Mouse (Mus musculus): ENCODE data around the gene Ltbp2. TPM values are rescaled to one million over a fixed set of nuclear protein-coding genes. Genes with fewer than 3 reads are reported as not detected.

Gene Ltbp2
- polyA plus RNA-seq, 1 experiment from 2014 or later = 0.08 TPM

GRCm38 (mm10) chr12:84864801-84865200 is 11.5 kb downstream of the Ltbp2 start:
- Histone ChIP-seq H3K27me3 (ENCODE audit: control insufficient read depth, insufficient read depth, low read length) (no peaks in the 10 kb centered on the region), H3K36me3 (ENCODE audit: control insufficient read depth, insufficient read depth, low read length) (no peaks in the 10 kb centered on the region), H3K9ac (ENCODE audit: low read depth, low read length) (no peak overlapping the region), H3K4me1 (ENCODE audit: control insufficient read depth, insufficient read depth, low read length) (no peaks in the 10 kb centered on the region), H3K4me3 (ENCODE audit: low read length) (no peak overlapping the region), H3K4me2 (replicated peaks; ENCODE audit: low read depth, low read length) (no peak overlapping the region), H3K27ac (ENCODE audit: low read depth, low read length) (no peak overlapping the region), H3K9me3 (ENCODE audit: control insufficient read depth, low read length) (no peaks in the 10 kb centered on the region)
- WGBS = 60% methylated on average over 7 of the region's 7 CpGs
- no peak for ATAC-seq (ENCODE audit: low FRiP score, low TSS enrichment)

DNA sequence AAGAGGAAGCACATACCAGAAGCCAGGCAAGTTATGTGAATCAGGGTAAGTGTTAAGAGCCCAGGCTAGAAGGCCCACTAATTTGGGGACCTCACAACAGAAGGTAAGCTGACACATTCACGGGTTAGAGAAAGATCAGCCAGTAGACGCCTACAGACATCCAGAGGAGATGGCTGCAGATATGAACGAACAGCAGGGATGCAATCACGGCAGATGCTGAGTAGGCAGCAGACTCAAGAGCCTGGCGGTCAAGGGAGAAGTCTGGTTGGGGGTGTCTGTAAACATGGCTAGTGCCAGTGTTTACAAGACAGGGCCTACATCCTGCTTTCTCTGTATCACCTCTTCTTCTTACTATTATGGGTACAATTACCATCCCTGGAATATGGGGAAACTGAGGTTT is 13.1 kb downstream of the Ltbp2 start:
- H3K36me3 ChIP-seq (ENCODE audit: control insufficient read depth, insufficient read depth, low read length) = no peaks in the 10 kb centered on the region
- H3K4me1 ChIP-seq (ENCODE audit: control insufficient read depth, insufficient read depth, low read length) = no peaks in the 10 kb centered on the region
- H3K27me3 ChIP-seq (ENCODE audit: control insufficient read depth, insufficient read depth, low read length) = no peaks in the 10 kb centered on the region
- ATAC-seq (ENCODE audit: low FRiP score, low TSS enrichment) = no peak
- H3K4me2 ChIP-seq (replicated peaks; ENCODE audit: low read depth, low read length) = no peak overlapping the region
- no peak overlapping the region for H3K4me3 ChIP-seq (ENCODE audit: low read length)
- no peak overlapping the region for H3K9ac ChIP-seq (ENCODE audit: low read depth, low read length)
- H3K27ac ChIP-seq (ENCODE audit: low read depth, low read length) = no peak overlapping the region
- no peaks in the 10 kb centered on the region for H3K9me3 ChIP-seq (ENCODE audit: control insufficient read depth, low read length)
- WGBS = 93% methylated on average over 5 of the region's 5 CpGs

GRCm38 (mm10) chr12:84862136-84862910 is 14.0 kb downstream of the Ltbp2 start:
- H3K27ac ChIP-seq (ENCODE audit: low read depth, low read length) = no peak overlapping the region
- H3K9me3 ChIP-seq (ENCODE audit: control insufficient read depth, low read length) = no peaks in the 10 kb centered on the region
- H3K36me3 ChIP-seq (ENCODE audit: control insufficient read depth, insufficient read depth, low read length) = no peaks in the 10 kb centered on the region
- H3K4me1 ChIP-seq (ENCODE audit: control insufficient read depth, insufficient read depth, low read length) = no peaks in the 10 kb centered on the region
- no peak overlapping the region for H3K4me2 ChIP-seq (replicated peaks; ENCODE audit: low read depth, low read length)
- no peak overlapping the region for H3K4me3 ChIP-seq (ENCODE audit: low read length)
- WGBS = 68% methylated on average over 14 of the region's 14 CpGs
- ATAC-seq (ENCODE audit: low FRiP score, low TSS enrichment) = no peak
- H3K27me3 ChIP-seq (ENCODE audit: control insufficient read depth, insufficient read depth, low read length) = no peaks in the 10 kb centered on the region
- no peak overlapping the region for H3K9ac ChIP-seq (ENCODE audit: low read depth, low read length)

DNA sequence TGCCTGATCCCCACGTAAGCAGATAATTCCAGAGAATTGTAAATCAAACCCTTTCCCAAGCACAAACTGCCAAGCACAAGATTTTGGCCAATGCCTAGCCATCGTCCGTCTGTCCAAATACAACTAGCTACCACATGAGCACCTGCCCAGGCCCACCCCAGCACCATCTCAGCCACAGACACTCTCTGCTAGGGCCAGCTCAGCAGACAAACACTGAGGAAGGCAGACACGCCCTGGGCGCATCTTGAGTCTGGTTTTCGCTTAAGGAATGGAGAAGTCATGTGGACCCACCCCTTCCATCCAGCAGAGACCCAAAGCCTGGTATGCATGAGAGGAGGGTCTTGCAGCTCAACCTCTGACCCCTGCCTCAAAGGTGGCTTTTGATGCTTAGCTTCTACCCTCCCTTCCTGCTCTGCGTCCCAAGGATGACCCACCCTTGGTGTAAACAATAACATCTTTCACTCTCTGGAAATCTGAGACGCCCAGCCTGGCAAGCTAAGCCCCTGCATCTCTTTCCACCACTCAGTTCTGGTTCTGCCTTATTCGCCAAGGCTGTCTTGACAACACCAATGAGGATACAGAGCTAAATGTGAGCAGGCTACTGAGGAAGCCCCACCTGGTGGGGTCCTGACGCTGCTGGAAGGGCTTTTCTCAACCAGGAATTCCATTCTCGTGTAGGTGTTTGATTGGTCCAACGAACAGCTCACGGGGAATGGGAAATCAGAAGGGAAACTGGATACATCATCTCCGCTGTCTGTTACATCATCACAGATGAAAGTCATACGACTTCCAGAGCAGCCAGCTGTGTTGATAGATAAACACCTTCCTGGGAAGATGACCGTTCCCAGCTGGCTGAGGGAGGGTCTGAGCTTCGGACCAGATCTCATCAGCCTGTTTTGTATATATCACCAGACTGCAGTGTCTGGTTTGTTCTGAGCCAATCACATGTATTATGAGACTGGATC is 17.9 kb downstream of the Ltbp2 start:
- H3K27ac ChIP-seq (ENCODE audit: low read depth, low read length) = no peak overlapping the region
- peak; percentile 78 for ATAC-seq (ENCODE audit: low FRiP score, low TSS enrichment)
- no peaks in the 10 kb centered on the region for H3K9me3 ChIP-seq (ENCODE audit: control insufficient read depth, low read length)
- no peaks in the 10 kb centered on the region for H3K4me1 ChIP-seq (ENCODE audit: control insufficient read depth, insufficient read depth, low read length)
- H3K36me3 ChIP-seq (ENCODE audit: control insufficient read depth, insufficient read depth, low read length) = no peaks in the 10 kb centered on the region
- H3K4me2 ChIP-seq (replicated peaks; ENCODE audit: low read depth, low read length) = no peak overlapping the region; the same call in 1 of the 2 replicates
- 33% methylated on average over 17 of the region's 17 CpGs for WGBS
- no peak overlapping the region for H3K9ac ChIP-seq (ENCODE audit: low read depth, low read length)
- H3K4me3 ChIP-seq (ENCODE audit: low read length) = no peak overlapping the region
- H3K27me3 ChIP-seq (ENCODE audit: control insufficient read depth, insufficient read depth, low read length) = no peaks in the 10 kb centered on the region

- no peak overlapping the region for H3K27ac ChIP-seq (ENCODE audit: low read depth, low read length)
- no peak overlapping the region for H3K4me2 ChIP-seq (replicated peaks; ENCODE audit: low read depth, low read length)
- H3K4me1 ChIP-seq (ENCODE audit: control insufficient read depth, insufficient read depth, low read length) = no peaks in the 10 kb centered on the region
Measured at GRCm38 (mm10) chr12:84857706-84858105, 18.6 kb downstream of the Ltbp2 start.

GRCm38 (mm10) chr12:84856532-84856931 is 19.8 kb downstream of the Ltbp2 start:
- Histone ChIP-seq H3K9ac (ENCODE audit: low read depth, low read length) (no peak overlapping the region), H3K27me3 (ENCODE audit: control insufficient read depth, insufficient read depth, low read length) (no peaks in the 10 kb centered on the region), H3K27ac (ENCODE audit: low read depth, low read length) (no peak overlapping the region), H3K4me1 (ENCODE audit: control insufficient read depth, insufficient read depth, low read length) (peaks cover 4% of the 10 kb centered on the region; the same call in 1 of the 2 replicates), H3K36me3 (ENCODE audit: control insufficient read depth, insufficient read depth, low read length) (no peaks in the 10 kb centered on the region), H3K4me2 (replicated peaks; ENCODE audit: low read depth, low read length) (no peak overlapping the region), H3K4me3 (ENCODE audit: low read length) (no peak overlapping the region), H3K9me3 (ENCODE audit: control insufficient read depth, low read length) (no peaks in the 10 kb centered on the region)
- no peak for ATAC-seq (ENCODE audit: low FRiP score, low TSS enrichment)
- 80% methylated on average over 8 of the region's 8 CpGs for WGBS

More at GRCm38 (mm10) chr12:84857706-84858105, 18.6 kb downstream of the Ltbp2 start:
- WGBS = 71% methylated on average over 4 of the region's 4 CpGs
- Histone ChIP-seq H3K27me3 (ENCODE audit: control insufficient read depth, insufficient read depth, low read length) (no peaks in the 10 kb centered on the region), H3K4me3 (ENCODE audit: low read length) (no peak overlapping the region), H3K9me3 (ENCODE audit: control insufficient read depth, low read length) (no peaks in the 10 kb centered on the region), H3K36me3 (ENCODE audit: control insufficient read depth, insufficient read depth, low read length) (no peaks in the 10 kb centered on the region), H3K9ac (ENCODE audit: low read depth, low read length) (no peak overlapping the region)
- ATAC-seq (ENCODE audit: low FRiP score, low TSS enrichment) = no peak

GRCm38 (mm10) chr12:84855084-84855625 is 21.2 kb downstream of the Ltbp2 start:
- ATAC-seq (ENCODE audit: low FRiP score, low TSS enrichment) = no peak
- Histone ChIP-seq H3K36me3 (ENCODE audit: control insufficient read depth, insufficient read depth, low read length) (no peaks in the 10 kb centered on the region), H3K27ac (ENCODE audit: low read depth, low read length) (no peak overlapping the region)

DNA sequence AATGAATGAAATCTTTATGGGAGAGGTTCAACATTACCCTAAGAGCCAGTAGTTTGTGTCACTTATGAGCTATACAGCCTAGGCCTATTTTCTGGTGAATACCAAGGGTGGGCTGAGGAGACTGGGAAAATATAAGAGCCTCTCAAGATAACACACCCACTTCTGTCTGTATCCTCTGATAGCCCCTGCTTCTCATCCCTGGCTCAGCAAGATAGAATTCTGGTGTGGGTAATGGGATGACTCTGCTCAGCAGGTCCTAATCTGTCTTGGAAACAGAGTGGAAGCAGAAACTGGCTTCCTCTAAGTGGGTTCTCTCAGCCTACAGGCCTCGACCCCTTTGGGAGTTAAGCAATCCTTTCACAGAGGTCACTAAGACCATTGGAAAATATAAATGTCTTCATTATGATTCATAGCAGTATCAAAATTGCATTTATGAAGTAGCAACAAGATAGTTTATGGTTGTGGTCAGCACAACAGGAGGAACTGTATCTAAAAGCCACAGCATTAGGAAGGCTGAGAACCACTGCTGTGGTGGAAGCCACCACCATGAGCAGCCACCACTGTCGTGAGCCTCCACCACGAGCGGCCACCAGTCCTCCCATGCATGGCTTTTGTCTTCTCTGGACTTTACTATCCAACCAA is 21.8 kb downstream of the Ltbp2 start:
- Histone ChIP-seq H3K4me3 (ENCODE audit: low read length) (no peak overlapping the region), H3K36me3 (ENCODE audit: control insufficient read depth, insufficient read depth, low read length) (no peaks in the 10 kb centered on the region), H3K9me3 (ENCODE audit: control insufficient read depth, low read length) (no peaks in the 10 kb centered on the region), H3K27ac (ENCODE audit: low read depth, low read length) (no peak overlapping the region), H3K4me2 (replicated peaks; ENCODE audit: low read depth, low read length) (no peak overlapping the region), H3K4me1 (ENCODE audit: control insufficient read depth, insufficient read depth, low read length) (peaks cover 9% of the 10 kb centered on the region; the same call in 1 of the 2 replicates), H3K27me3 (ENCODE audit: control insufficient read depth, insufficient read depth, low read length) (peaks cover 3% of the 10 kb centered on the region; the same call in 1 of the 2 replicates), H3K9ac (ENCODE audit: low read depth, low read length) (no peak overlapping the region)
- WGBS = 94% methylated on average over 4 of the region's 4 CpGs
- no peak for ATAC-seq (ENCODE audit: low FRiP score, low TSS enrichment)

More at GRCm38 (mm10) chr12:84855084-84855625, 21.2 kb downstream of the Ltbp2 start:
- Histone ChIP-seq H3K27me3 (ENCODE audit: control insufficient read depth, insufficient read depth, low read length) (peaks cover 3% of the 10 kb centered on the region; the same call in 1 of the 2 replicates), H3K9me3 (ENCODE audit: control insufficient read depth, low read length) (no peaks in the 10 kb centered on the region), H3K9ac (ENCODE audit: low read depth, low read length) (no peak overlapping the region), H3K4me2 (replicated peaks; ENCODE audit: low read depth, low read length) (no peak overlapping the region), H3K4me1 (ENCODE audit: control insufficient read depth, insufficient read depth, low read length) (peaks cover 9% of the 10 kb centered on the region; the same call in 1 of the 2 replicates), H3K4me3 (ENCODE audit: low read length) (no peak overlapping the region)
- WGBS = 82% methylated on average over 4 of the region's 4 CpGs
